Mouse (Mus musculus): ENCODE data around the gene Chst12.
"Not testable (repeated sequence)": the region's sequence is repeated elsewhere in the genome, so short reads cannot be mapped to it uniquely, and the experiment has no call there.

The Chst12 gene

GRCm38 (mm10) chr5:140505208-140505780 is at the start of gene Chst12:
Chst12 (plus strand) TSS chr5:140505550.
- peak; percentile 98 for DNase-seq (ENCODE audit: low spot score)

- no peak for DNase-seq (ENCODE audit: low spot score)
These were observed 43.9 kb upstream of the Chst12 start for GRCm38 (mm10) chr5:140461476-140461875.

GRCm38 (mm10) chr5:140463151-140463550 is 42.2 kb upstream of the Chst12 start:
- not testable (repeated sequence) for DNase-seq (ENCODE audit: low spot score)

GRCm38 (mm10) chr5:140464943-140465342 is 40.4 kb upstream of the Chst12 start:
- DNase-seq (ENCODE audit: low spot score): no peak

GRCm38 (mm10) chr5:140472336-140472735 is 33.0 kb upstream of the Chst12 start:
- peak; percentile 22 for DNase-seq (ENCODE audit: low spot score)

- no peak for DNase-seq (ENCODE audit: low spot score)
These were observed 23.9 kb upstream of the Chst12 start for GRCm38 (mm10) chr5:140481458-140481857.

- no peak for DNase-seq (ENCODE audit: low spot score)
These were observed 14.2 kb upstream of the Chst12 start for GRCm38 (mm10) chr5:140491142-140491541.

GRCm38 (mm10) chr5:140492684-140493233 is 12.6 kb upstream of the Chst12 start:
- DNase-seq (ENCODE audit: low spot score): no peak

- no peak for DNase-seq (ENCODE audit: low spot score)
These were observed 7.2 kb upstream of the Chst12 start for GRCm38 (mm10) chr5:140498176-140498575.

- no peak for DNase-seq (ENCODE audit: low spot score)
These were observed 4.6 kb upstream of the Chst12 start for GRCm38 (mm10) chr5:140500736-140501135.

- no peak for DNase-seq (ENCODE audit: low spot score)
These were observed 3.1 kb upstream of the Chst12 start for GRCm38 (mm10) chr5:140501982-140502836.

GRCm38 (mm10) chr5:140502925-140503324 is 2.4 kb upstream of the Chst12 start:
- not testable (repeated sequence) for DNase-seq (ENCODE audit: low spot score)

GRCm38 (mm10) chr5:140506096-140506794 is 895 bp downstream of the Chst12 start:
- no peak for DNase-seq (ENCODE audit: low spot score)

- DNase-seq (ENCODE audit: low spot score): no peak
These were observed 2.3 kb downstream of the Chst12 start for GRCm38 (mm10) chr5:140507466-140508208.

- no peak for DNase-seq (ENCODE audit: low spot score)
These were observed 3.3 kb downstream of the Chst12 start for GRCm38 (mm10) chr5:140508686-140509085.

- DNase-seq (ENCODE audit: low spot score): no peak
These were observed 3.9 kb downstream of the Chst12 start for GRCm38 (mm10) chr5:140509204-140509603.

GRCm38 (mm10) chr5:140510012-140511000 is 5.0 kb downstream of the Chst12 start:
- DNase-seq (ENCODE audit: low spot score): no peak

GRCm38 (mm10) chr5:140513921-140514320 is 8.6 kb downstream of the Chst12 start:
- no peak for DNase-seq (ENCODE audit: low spot score)

- no peak for DNase-seq (ENCODE audit: low spot score)
These were observed 9.6 kb downstream of the Chst12 start for GRCm38 (mm10) chr5:140514799-140515486.

Measured in spleen, adult 12 weeks (tissue).